In the genomic region with DNA sequence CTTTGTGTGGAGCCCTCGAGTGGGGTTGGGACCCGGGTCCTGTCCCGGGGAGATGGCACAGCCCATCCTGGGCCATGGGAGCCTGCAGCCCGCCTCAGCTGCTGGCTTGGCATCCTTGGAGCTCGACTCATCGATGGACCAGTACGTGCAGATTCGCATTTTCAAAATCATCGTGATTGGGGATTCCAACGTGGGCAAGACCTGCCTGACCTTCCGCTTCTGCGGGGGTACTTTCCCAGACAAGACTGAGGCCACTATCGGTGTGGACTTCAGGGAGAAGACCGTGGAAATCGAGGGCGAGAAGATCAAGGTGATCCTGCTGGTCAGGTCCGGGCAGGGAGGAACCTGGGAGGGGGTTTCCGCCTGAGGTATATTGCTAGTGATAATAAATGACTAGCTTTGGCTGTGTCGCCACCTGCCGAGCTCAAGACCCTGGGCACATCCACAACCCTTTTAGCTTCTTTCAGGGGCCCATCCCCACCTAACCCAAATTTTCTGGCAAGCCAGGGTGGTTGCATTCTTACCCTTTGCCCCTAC, we compare ENCODE assay signal across 8 mouse cellular contexts. TPM values are rescaled to one million over a fixed set of nuclear protein-coding genes. Genes with fewer than 3 reads are reported as not detected.
DNase-seq lines count a peak whose midpoint lies in the region; ATAC-seq and TF ChIP-seq lines count a peak whose summit lies in the region.

No protein-coding gene starts in this region.

- TF ChIP-seq EP300 in heart, postnatal 0 days (IDR thresholded peaks at IDR 0.05; ENCODE audit: low read depth) = no peak
- no peak for TF ChIP-seq EP300 in liver, postnatal 0 days (IDR thresholded peaks at IDR 0.05; ENCODE audit: low read depth)

- H3K4me2 ChIP-seq in heart, postnatal 0 days (ENCODE audit: low read depth, low read length) = peak overlapping the region; percentile 84
- peak overlapping the region; percentile 74 for H3K4me2 ChIP-seq in forebrain, embryonic 15.5 days (replicated peaks)
- H3K4me2 ChIP-seq in liver, postnatal 0 days (ENCODE audit: low read depth, low read length) = peak overlapping the region; percentile 70

- H3K27ac ChIP-seq in heart, postnatal 0 days (ENCODE audit: low read depth) = no peak overlapping the region
- peak overlapping the region; percentile 97 for H3K27ac ChIP-seq in forebrain, embryonic 15.5 days (replicated peaks)
- no peak overlapping the region for H3K27ac ChIP-seq in liver, postnatal 0 days (ENCODE audit: low read depth)

- H3K36me3 ChIP-seq in heart, postnatal 0 days (replicated peaks; ENCODE audit: control insufficient read depth, insufficient read depth, low read length) = no peaks in the 10 kb centered on the region
- H3K36me3 ChIP-seq in forebrain, embryonic 15.5 days = no peaks in the 10 kb centered on the region
- no peaks in the 10 kb centered on the region for H3K36me3 ChIP-seq in liver, postnatal 0 days (replicated peaks; ENCODE audit: insufficient read depth, low read length)

- H3K4me1 ChIP-seq in heart, postnatal 0 days (ENCODE audit: control insufficient read depth, insufficient read depth) = no peaks in the 10 kb centered on the region
- peaks cover 21% of the 10 kb centered on the region for H3K4me1 ChIP-seq in forebrain, embryonic 15.5 days
- no peaks in the 10 kb centered on the region for H3K4me1 ChIP-seq in liver, postnatal 0 days (ENCODE audit: insufficient read depth)

- TF ChIP-seq CTCF in heart, postnatal 0 days (IDR thresholded peaks at IDR 0.05; ENCODE audit: low read depth) = no peak
- no peak for TF ChIP-seq CTCF in liver, postnatal 0 days (IDR thresholded peaks at IDR 0.05; ENCODE audit: low read depth)

- peak overlapping the region; percentile 53 for H3K4me3 ChIP-seq in heart, postnatal 0 days (ENCODE audit: low read depth, low read length)
- peak overlapping the region; percentile 58 for H3K4me3 ChIP-seq in forebrain, embryonic 15.5 days
- H3K4me3 ChIP-seq in liver, postnatal 0 days (ENCODE audit: low read depth, low read length) = peak overlapping the region; percentile 35

- intact Hi-C loops in heart, postnatal 14 days (cut with DNase I) = no loop called here

- 0 out of 2 replicates have a peak, but pooled peaks have one; percentile 6 for ATAC-seq in heart, postnatal 0 days (ENCODE audit: insufficient read depth, low read depth)
- peak; percentile 49; the same call in 1 of the 2 replicates for ATAC-seq in forebrain, embryonic 15.5 days (replicated peaks)
- no peak for ATAC-seq in liver, postnatal 0 days

- 21% methylated on average over 20 of the region's 20 CpGs for WGBS in heart, postnatal 0 days
- 27% methylated on average over 20 of the region's 20 CpGs for WGBS in forebrain, embryonic 15.5 days
- WGBS in liver, postnatal 0 days (ENCODE audit: insufficient replicate concordance) = 23% methylated on average over 20 of the region's 20 CpGs

- no peak for DNase-seq in heart, postnatal 0 days (ENCODE audit: low spot score)
- no peak for DNase-seq in heart, postnatal 14 days
- peak; percentile 2 for DNase-seq in T-cell, adult 2 months (ENCODE audit: low spot score)
- no peak for DNase-seq in liver, postnatal 0 days
- peak; percentile 39 for DNase-seq in thymus, postnatal 4 days
- no peak for DNase-seq in spleen, adult 18-20 months
- no peak for DNase-seq in frontal cortex, postnatal 10 days (ENCODE audit: low spot score in 2 of 2)

- H3K27me3 ChIP-seq in heart, postnatal 0 days (ENCODE audit: control insufficient read depth, insufficient read depth, low read length) = no peaks in the 10 kb centered on the region
- H3K27me3 ChIP-seq in forebrain, embryonic 15.5 days = no peaks in the 10 kb centered on the region
- H3K27me3 ChIP-seq in liver, postnatal 0 days (ENCODE audit: insufficient read depth, low read length) = peaks cover 11% of the 10 kb centered on the region; the same call in 1 of the 2 replicates

- peak overlapping the region; percentile 42 for H3K9ac ChIP-seq in heart, postnatal 0 days (replicated peaks; ENCODE audit: low read depth, low read length)
- H3K9ac ChIP-seq in forebrain, embryonic 15.5 days (replicated peaks) = peak overlapping the region; percentile 72
- no peak overlapping the region for H3K9ac ChIP-seq in liver, postnatal 0 days (replicated peaks)

- H3K9me3 ChIP-seq in heart, postnatal 0 days (replicated peaks; ENCODE audit: control insufficient read depth, low read length) = no peaks in the 10 kb centered on the region
- no peaks in the 10 kb centered on the region for H3K9me3 ChIP-seq in forebrain, embryonic 15.5 days
- H3K9me3 ChIP-seq in liver, postnatal 0 days (ENCODE audit: low read length) = no peaks in the 10 kb centered on the region

RNA-seq across cellular contexts. Expression of a gene that starts 0.5 kb away (rescaled TPM):
- 2.7 and 5.6 TPM in 2 replicates for total RNA-seq in heart, postnatal 0 days (2014; rRNA removed; ENCODE audit: low replicate concordance)
- polyA plus RNA-seq in heart, postnatal 0 days (2015; fragmentation: Nextera tagmentation; extraction: Ambion mirVana) = 4.3 and 4.4 TPM in 2 replicates
- total RNA-seq in heart, postnatal 14 days (2021) = under 1 TPM in 1 of 2 experiments, not detected in 1; 0.24 TPM
- 94.3 and 96.5 TPM in 2 replicates for polyA plus RNA-seq in forebrain, embryonic 15.5 days (2015; fragmentation: Nextera tagmentation; extraction: Ambion mirVana)
- 0.18 and 0.21 TPM in 2 replicates for polyA plus RNA-seq in liver, postnatal 0 days (2015; fragmentation: Nextera tagmentation; extraction: Ambion mirVana)

RNA-seq across cellular contexts. Expression of a gene that starts 6.3 kb away (rescaled TPM):
- 19.2 and 47.7 TPM in 2 replicates for total RNA-seq in heart, postnatal 0 days (2014; rRNA removed; ENCODE audit: low replicate concordance)
- polyA plus RNA-seq in heart, postnatal 0 days (2015; fragmentation: Nextera tagmentation; extraction: Ambion mirVana) = 120 and 127 TPM in 2 replicates
- 100 to 1,000 TPM in 1 of 2 experiments, 10 to 100 TPM in 1; 91.4 to 105 TPM for total RNA-seq in heart, postnatal 14 days (2021)
- polyA plus RNA-seq in forebrain, embryonic 15.5 days (2015; fragmentation: Nextera tagmentation; extraction: Ambion mirVana) = 52.3 TPM in 2 replicates
- 64.0 and 67.7 TPM in 2 replicates for polyA plus RNA-seq in liver, postnatal 0 days (2015; fragmentation: Nextera tagmentation; extraction: Ambion mirVana)

RNA-seq across cellular contexts. Expression of a gene that starts 56.7 kb away (rescaled TPM):
- 12.3 and 13.0 TPM in 2 replicates for total RNA-seq in heart, postnatal 0 days (2014; rRNA removed; ENCODE audit: low replicate concordance)
- 4.1 and 4.6 TPM in 2 replicates for polyA plus RNA-seq in heart, postnatal 0 days (2015; fragmentation: Nextera tagmentation; extraction: Ambion mirVana)
- 10 to 100 TPM in 1 of 2 experiments, 1 to 10 TPM in 1; 8.4 to 12.3 TPM for total RNA-seq in heart, postnatal 14 days (2021)
- 0.38 and 0.41 TPM in 2 replicates for polyA plus RNA-seq in forebrain, embryonic 15.5 days (2015; fragmentation: Nextera tagmentation; extraction: Ambion mirVana)
- 1.3 and 1.5 TPM in 2 replicates for polyA plus RNA-seq in liver, postnatal 0 days (2015; fragmentation: Nextera tagmentation; extraction: Ambion mirVana)

Comparison
In these comparisons a context has a peak if more than half of its experiments do, and no peak if none do; other contexts are left out.
1. DNase-seq: peak in T-cell, adult 2 months (single experiment) and thymus, postnatal 4 days (single experiment); none in heart, postnatal 0 days (single experiment), heart, postnatal 14 days (0 of 2), liver, postnatal 0 days (single experiment), spleen, adult 18-20 months (0 of 2) and frontal cortex, postnatal 10 days (0 of 2).
2. RNA of a gene that starts 0.5 kb away (polyA plus RNA-seq): 94.3 to 96.5 TPM in forebrain, embryonic 15.5 days; 4.3 to 4.4 TPM in heart, postnatal 0 days and 0.18 to 0.21 TPM in liver, postnatal 0 days; every median in the first group is over 10 times any median in the second.
3. Peak in every context shown above with its lines, with median percentiles within 50 percentile points of each other: H3K4me2 ChIP-seq and H3K4me3 ChIP-seq.